Mouse (Mus musculus): ENCODE measurements around the gene Atg9a.

Atg9a gene

GRCm38 (mm10) chr1:75215785-75216184 is 23.8 kb upstream of the Atg9a start:
- DNase-seq (ENCODE audit: low read depth): no peak

- no peak for DNase-seq (ENCODE audit: low read depth)
Observed at GRCm38 (mm10) chr1:75214886-75215285, 22.9 kb upstream of the Atg9a start.

GRCm38 (mm10) chr1:75214442-75214841 is 22.4 kb upstream of the Atg9a start:
- DNase-seq (ENCODE audit: low read depth): no peak

GRCm38 (mm10) chr1:75213096-75213495 is 21.1 kb upstream of the Atg9a start:
- DNase-seq (ENCODE audit: low read depth): no peak

- no peak for DNase-seq (ENCODE audit: low read depth)
Observed at GRCm38 (mm10) chr1:75212542-75212941, 20.5 kb upstream of the Atg9a start.

GRCm38 (mm10) chr1:75211141-75211708 is 19.2 kb upstream of the Atg9a start:
- no peak for DNase-seq (ENCODE audit: low read depth)

- peak; percentile 87 for DNase-seq (ENCODE audit: low read depth)
Observed at GRCm38 (mm10) chr1:75210136-75211087, 18.4 kb upstream of the Atg9a start, which contains the start of the genes Glb1l and Stk16. Gene Glb1l, minus strand, starts transcription at chr1:75210813. Gene Stk16, plus strand, starts transcription at chr1:75210838.

- no peak for DNase-seq (ENCODE audit: low read depth)
Observed at GRCm38 (mm10) chr1:75208967-75209678, 17.1 kb upstream of the Atg9a start.

- no peak for DNase-seq (ENCODE audit: low read depth)
Observed at GRCm38 (mm10) chr1:75201236-75201635, 9.2 kb upstream of the Atg9a start.

- DNase-seq (ENCODE audit: low read depth): peak; percentile 24
Observed at GRCm38 (mm10) chr1:75192452-75192851, 456 bp upstream of the Atg9a start.

GRCm38 (mm10) chr1:75191258-75191621 is 756 bp downstream of the Atg9a start:
- DNase-seq (ENCODE audit: low read depth): no peak

- no peak for DNase-seq (ENCODE audit: low read depth)
Observed at GRCm38 (mm10) chr1:75190577-75190976, 1.4 kb downstream of the Atg9a start.

GRCm38 (mm10) chr1:75187914-75188483 is 4.0 kb downstream of the Atg9a start:
- DNase-seq (ENCODE audit: low read depth): no peak

GRCm38 (mm10) chr1:75187126-75187525 is 4.9 kb downstream of the Atg9a start:
- no peak for DNase-seq (ENCODE audit: low read depth)

- DNase-seq (ENCODE audit: low read depth): no peak
Observed at GRCm38 (mm10) chr1:75185495-75185894, 6.5 kb downstream of the Atg9a start.

- no peak for DNase-seq (ENCODE audit: low read depth)
Observed at GRCm38 (mm10) chr1:75182160-75182559, 9.8 kb downstream of the Atg9a start.

- no peak for DNase-seq (ENCODE audit: low read depth)
Observed at GRCm38 (mm10) chr1:75181377-75181870, 10.6 kb downstream of the Atg9a start.

- DNase-seq (ENCODE audit: low read depth): no peak
Observed at GRCm38 (mm10) chr1:75180741-75181140, 11.3 kb downstream of the Atg9a start.

GRCm38 (mm10) chr1:75180105-75180590 is 11.8 kb downstream of the Atg9a start, which contains the start of gene Abcb6:
Gene Abcb6, minus strand, starts transcription at chr1:75180392.
- peak; percentile 60 for DNase-seq (ENCODE audit: low read depth)

GRCm38 (mm10) chr1:75179334-75180104 is 12.5 kb downstream of the Atg9a start:
- DNase-seq (ENCODE audit: low read depth): peak; percentile 68
